Mouse (Mus musculus): ENCODE data around the gene Rfx5. TPM values are rescaled to one million over a fixed set of nuclear protein-coding genes. Genes with fewer than 3 reads are reported as not detected.
"Not testable (repeated sequence)": the region's sequence is repeated elsewhere in the genome, so short reads cannot be mapped to it uniquely, and the experiment has no call there.

Gene Rfx5
- polyA plus RNA-seq, 1 experiment: not detected

GRCm38 (mm10) chr3:94937194-94937593, 16.7 kb upstream of the Rfx5 start:
- H3K27me3 ChIP-seq (ENCODE audit: control insufficient read depth); H3K36me3 ChIP-seq (ENCODE audit: control insufficient read depth); H3K9me3 ChIP-seq (ENCODE audit: control insufficient read depth, low read length); H3K4me3 ChIP-seq (replicated peaks): not testable (repeated sequence)
- H3K4me1 ChIP-seq (ENCODE audit: control insufficient read depth): peaks cover 46% of the 10 kb centered on the region

DNA sequence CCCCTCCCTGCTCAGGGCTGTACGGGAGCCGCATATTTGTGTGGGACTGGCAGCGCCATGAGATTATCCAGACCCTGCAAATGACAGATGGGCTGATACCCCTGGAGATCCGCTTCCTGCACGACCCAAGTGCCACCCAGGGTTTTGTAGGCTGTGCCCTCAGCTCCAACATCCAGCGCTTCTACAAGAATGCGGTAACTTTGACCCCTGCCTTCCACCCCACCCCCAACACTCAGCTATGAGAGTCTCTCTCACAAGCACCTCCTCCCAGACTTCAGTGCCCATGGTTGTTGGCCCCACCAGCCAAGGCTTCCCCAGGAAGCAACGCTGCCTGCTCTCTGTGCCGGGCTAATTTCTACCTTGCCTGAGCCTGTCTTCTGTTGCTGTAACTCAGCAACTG, 13.8 kb upstream of the Rfx5 start:
- Histone ChIP-seq H3K4me1 (ENCODE audit: control insufficient read depth) (peaks cover 41% of the 10 kb centered on the region), H3K36me3 (ENCODE audit: control insufficient read depth) (peaks cover 13% of the 10 kb centered on the region)
- not testable (repeated sequence) for H3K4me3 ChIP-seq (replicated peaks); H3K27me3 ChIP-seq (ENCODE audit: control insufficient read depth); H3K9me3 ChIP-seq (ENCODE audit: control insufficient read depth, low read length)

- peaks cover 11% of the 10 kb centered on the region for H3K36me3 ChIP-seq (ENCODE audit: control insufficient read depth)
- H3K4me1 ChIP-seq (ENCODE audit: control insufficient read depth): peaks cover 26% of the 10 kb centered on the region
- TF ChIP-seq TAL1 (IDR thresholded peaks at IDR 0.05; ENCODE audit: low read length) (peak; percentile 74), GATA1 (IDR thresholded peaks at IDR 0.05; ENCODE audit: low read length) (peak; percentile 75)
- not testable (repeated sequence) for H3K27me3 ChIP-seq (ENCODE audit: control insufficient read depth); H3K4me3 ChIP-seq (replicated peaks); H3K9me3 ChIP-seq (ENCODE audit: control insufficient read depth, low read length)
Measured at GRCm38 (mm10) chr3:94942211-94942967, 11.5 kb upstream of the Rfx5 start.

- not testable (repeated sequence) for H3K4me3 ChIP-seq (replicated peaks); H3K27me3 ChIP-seq (ENCODE audit: control insufficient read depth); H3K36me3 ChIP-seq (ENCODE audit: control insufficient read depth); H3K9me3 ChIP-seq (ENCODE audit: control insufficient read depth, low read length)
- H3K4me1 ChIP-seq (ENCODE audit: control insufficient read depth): peaks cover 29% of the 10 kb centered on the region
Measured at GRCm38 (mm10) chr3:94943706-94944105, 10.2 kb upstream of the Rfx5 start.

- H3K27me3 ChIP-seq (ENCODE audit: control insufficient read depth): no peaks in the 10 kb centered on the region
- TF ChIP-seq GATA1 (IDR thresholded peaks at IDR 0.05; ENCODE audit: low read length): no peak
- no peak for TF ChIP-seq TAL1 (IDR thresholded peaks at IDR 0.05; ENCODE audit: low read length)
- H3K4me1 ChIP-seq (ENCODE audit: control insufficient read depth): peaks cover 22% of the 10 kb centered on the region
Measured at GRCm38 (mm10) chr3:94948066-94948614, 5.7 kb upstream of the Rfx5 start.

DNA sequence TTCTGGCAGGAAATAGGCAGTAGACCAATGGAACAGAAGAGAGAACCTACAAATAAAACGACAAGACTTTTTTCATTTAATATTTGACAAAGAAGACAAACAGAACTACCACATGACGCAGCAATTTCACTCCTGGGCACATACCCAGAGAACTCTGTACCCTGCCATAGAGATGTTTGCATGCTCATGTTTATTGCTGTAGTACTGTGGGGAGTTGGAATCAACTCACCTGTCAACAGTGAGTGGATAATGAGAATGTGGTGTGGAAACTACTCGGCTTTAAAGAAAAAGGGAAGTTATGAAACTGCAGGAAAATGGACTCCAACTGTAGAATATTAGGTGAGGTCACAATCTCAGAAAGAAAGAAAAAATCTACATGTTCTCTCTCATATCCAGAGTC, 4.2 kb upstream of the Rfx5 start:
- Histone ChIP-seq H3K4me1 (ENCODE audit: control insufficient read depth) (peaks cover 29% of the 10 kb centered on the region), H3K36me3 (ENCODE audit: control insufficient read depth) (no peaks in the 10 kb centered on the region), H3K4me3 (replicated peaks) (no peak overlapping the region), H3K27me3 (ENCODE audit: control insufficient read depth) (no peaks in the 10 kb centered on the region), H3K9me3 (ENCODE audit: control insufficient read depth, low read length) (no peaks in the 10 kb centered on the region)
- TF ChIP-seq TAL1 (IDR thresholded peaks at IDR 0.05; ENCODE audit: low read length): no peak
- TF ChIP-seq GATA1 (IDR thresholded peaks at IDR 0.05; ENCODE audit: low read length): no peak

More at GRCm38 (mm10) chr3:94948066-94948614, 5.7 kb upstream of the Rfx5 start:
- H3K36me3 ChIP-seq (ENCODE audit: control insufficient read depth): peaks cover 5% of the 10 kb centered on the region
- no peak overlapping the region for H3K4me3 ChIP-seq (replicated peaks)
- no peaks in the 10 kb centered on the region for H3K9me3 ChIP-seq (ENCODE audit: control insufficient read depth, low read length)

GRCm38 (mm10) chr3:94952806-94953205, 1.1 kb upstream of the Rfx5 start:
- no peak overlapping the region for H3K4me3 ChIP-seq (replicated peaks)
- H3K9me3 ChIP-seq (ENCODE audit: control insufficient read depth, low read length): no peaks in the 10 kb centered on the region
- no peak for TF ChIP-seq TAL1 (IDR thresholded peaks at IDR 0.05; ENCODE audit: low read length)
- TF ChIP-seq GATA1 (IDR thresholded peaks at IDR 0.05; ENCODE audit: low read length): no peak
- peaks cover 32% of the 10 kb centered on the region for H3K4me1 ChIP-seq (ENCODE audit: control insufficient read depth)
- H3K36me3 ChIP-seq (ENCODE audit: control insufficient read depth): peaks cover 14% of the 10 kb centered on the region
- H3K27me3 ChIP-seq (ENCODE audit: control insufficient read depth): no peaks in the 10 kb centered on the region

DNA sequence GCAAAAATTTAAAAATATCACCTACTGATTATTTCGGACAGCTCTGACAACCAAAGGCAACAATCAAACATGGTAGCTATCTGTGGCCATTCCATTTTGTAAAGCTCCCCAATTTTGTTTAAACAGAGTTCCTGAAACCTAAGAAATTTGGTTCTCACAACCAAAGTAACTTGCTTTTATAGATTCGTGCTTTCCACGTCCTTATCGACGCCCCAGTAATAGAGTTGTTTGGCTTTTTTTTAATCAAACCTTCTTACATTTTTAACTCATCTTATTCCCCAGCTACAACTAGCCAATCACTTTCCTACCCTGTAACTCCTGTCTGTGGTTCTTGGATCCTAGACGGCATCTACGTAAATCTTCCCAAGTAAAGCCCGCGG, 501 bp upstream of the Rfx5 start:
- Histone ChIP-seq H3K27me3 (ENCODE audit: control insufficient read depth) (no peaks in the 10 kb centered on the region), H3K36me3 (ENCODE audit: control insufficient read depth) (peaks cover 17% of the 10 kb centered on the region), H3K9me3 (ENCODE audit: control insufficient read depth, low read length) (no peaks in the 10 kb centered on the region), H3K4me3 (replicated peaks) (peak overlapping the region; percentile 83), H3K4me1 (ENCODE audit: control insufficient read depth) (peaks cover 35% of the 10 kb centered on the region)
- TF ChIP-seq TAL1 (IDR thresholded peaks at IDR 0.05; ENCODE audit: low read length): no peak
- TF ChIP-seq GATA1 (IDR thresholded peaks at IDR 0.05; ENCODE audit: low read length): no peak

GRCm38 (mm10) chr3:94958295-94958694, 4.4 kb downstream of the Rfx5 start:
- Histone ChIP-seq H3K4me1 (ENCODE audit: control insufficient read depth) (peaks cover 27% of the 10 kb centered on the region), H3K9me3 (ENCODE audit: control insufficient read depth, low read length) (no peaks in the 10 kb centered on the region), H3K27me3 (ENCODE audit: control insufficient read depth) (no peaks in the 10 kb centered on the region), H3K4me3 (replicated peaks) (no peak overlapping the region), H3K36me3 (ENCODE audit: control insufficient read depth) (peaks cover 21% of the 10 kb centered on the region)
- no peak for TF ChIP-seq TAL1 (IDR thresholded peaks at IDR 0.05; ENCODE audit: low read length)
- TF ChIP-seq GATA1 (IDR thresholded peaks at IDR 0.05; ENCODE audit: low read length): no peak

DNA sequence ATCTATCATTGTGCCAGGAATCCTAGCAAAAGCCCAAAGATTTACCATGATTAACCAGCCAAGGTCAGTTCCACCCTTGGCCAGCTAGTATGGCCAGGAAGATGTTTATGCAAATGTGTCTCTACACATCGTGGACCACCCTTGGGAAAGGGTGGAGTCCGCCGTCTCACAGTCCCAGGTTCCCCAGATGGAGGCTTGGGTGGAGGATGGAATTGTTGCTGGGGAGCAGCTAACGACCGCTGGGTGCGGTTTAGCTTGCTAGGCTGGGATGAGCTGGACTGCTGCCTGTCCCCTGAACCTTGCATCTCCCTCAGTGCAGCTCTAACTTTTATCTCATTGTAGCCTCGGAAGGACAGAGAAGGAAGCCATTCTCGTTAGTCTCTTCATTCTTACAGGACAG, 6.0 kb downstream of the Rfx5 start:
- peaks cover 21% of the 10 kb centered on the region for H3K36me3 ChIP-seq (ENCODE audit: control insufficient read depth)
- H3K27me3 ChIP-seq (ENCODE audit: control insufficient read depth): no peaks in the 10 kb centered on the region
- no peaks in the 10 kb centered on the region for H3K9me3 ChIP-seq (ENCODE audit: control insufficient read depth, low read length)
- H3K4me3 ChIP-seq (replicated peaks): no peak overlapping the region
- TF ChIP-seq TAL1 (IDR thresholded peaks at IDR 0.05; ENCODE audit: low read length) (no peak), GATA1 (IDR thresholded peaks at IDR 0.05; ENCODE audit: low read length) (no peak)
- peaks cover 12% of the 10 kb centered on the region for H3K4me1 ChIP-seq (ENCODE audit: control insufficient read depth)

Measured in erythroblast, embryonic 14.5 days (primary cell).